Mouse (Mus musculus) intestine, embryonic 14.5 days (tissue): ENCODE data around the gene Tubgcp3. TPM values are rescaled to one million over a fixed set of nuclear protein-coding genes. Genes with fewer than 3 reads are reported as not detected.

Source experiments
- ATAC-seq: fragments of 200-750 bp; cut with Nextera tagmentation; replicated peaks from 2 replicates; pipeline ENCODE4 v1.8.0; 2017; ENCODE audit warnings: low read depth, moderate number of reproducible peaks, moderate TSS enrichment, moderate library complexity; ENCODE audit not compliant: low FRiP score, low TSS enrichment
- DNase-seq: peaks from one replicate; pipeline ENCODE4 v3.0.0-alpha.2; 2018; ENCODE audit warnings: low spot score
- H3K27ac ChIP-seq: fragments of 300-500 bp; sonication (generic); 2 replicates; pipeline ENCODE4 v1.5.1; 2014; ENCODE audit warnings: low read depth, mild to moderate bottlenecking, control low read depth
- H3K27me3 ChIP-seq: fragments of 300-500 bp; sonication (generic); replicated peaks from 2 replicates; pipeline ENCODE4 v1.6.1; 2014; ENCODE audit warnings: low read length, control low read depth; ENCODE audit not compliant: control insufficient read depth, insufficient read depth
- H3K36me3 ChIP-seq: fragments of 300-500 bp; sonication (generic); 2 replicates; pipeline ENCODE4 v1.6.1; 2014; ENCODE audit warnings: low read length, control low read depth; ENCODE audit not compliant: control insufficient read depth, insufficient read depth
- H3K4me1 ChIP-seq: fragments of 300-500 bp; sonication (generic); replicated peaks from 2 replicates; pipeline ENCODE4 v1.6.1; 2014; ENCODE audit warnings: low read length, control low read depth, mixed read lengths; ENCODE audit not compliant: control insufficient read depth, insufficient read depth
- H3K4me2 ChIP-seq: fragments of 300-500 bp; sonication (generic); 2 replicates; pipeline ENCODE4 v1.6.1; 2014; ENCODE audit warnings: low read length
- H3K4me3 ChIP-seq: fragments of 300-500 bp; sonication (generic); 2 replicates; pipeline ENCODE4 v1.5.1; 2014; ENCODE audit warnings: low read depth, low read length, control low read depth, mixed read lengths
- H3K9ac ChIP-seq: fragments of 300-500 bp; sonication (generic); 2 replicates; pipeline ENCODE4 v1.6.1; 2014; ENCODE audit warnings: mild to moderate bottlenecking, low read length
- H3K9me3 ChIP-seq: fragments of 300-500 bp; sonication (generic); 2 replicates; pipeline ENCODE4 v1.6.1; 2016; ENCODE audit warnings: low read length, control low read depth; ENCODE audit not compliant: control insufficient read depth
- WGBS: fragments of 180-500 bp; shearing (Covaris S2); extraction: QIAGEN DNeasy Blood & Tissue Kit; methylation state at CpG from one replicate; pipeline ENCODE4 v1.1.7; 2014; 5-methylcytosine and 5-hydroxymethylcytosine counted together
- polyA plus RNA-seq: library from polyadenylated mRNA; unstranded; fragments of >200 nt; fragmentation: Nextera tagmentation; extraction: Ambion mirVana; gene quantifications from 2 replicates; pipeline ENCODE4 v1.2.1, GENCODE M21; 2014

The Tubgcp3 gene
- polyA plus RNA-seq, 1 experiment from 2014 or later: 49.9 TPM

GRCm38 (mm10) chr8:12650495-12650894, 21.6 kb downstream of the Tubgcp3 start:
- ATAC-seq: no peak
- WGBS: 51% methylated on average over 4 of the region's 4 CpGs
- no peak overlapping the region for H3K4me2 ChIP-seq

GRCm38 (mm10) chr8:12648951-12649350, 23.1 kb downstream of the Tubgcp3 start:
- H3K4me3 ChIP-seq: no peak overlapping the region
- no peaks in the 10 kb centered on the region for H3K9me3 ChIP-seq
- no peaks in the 10 kb centered on the region for H3K27me3 ChIP-seq
- H3K27ac ChIP-seq: no peak overlapping the region
- H3K36me3 ChIP-seq: peaks cover 80% of the 10 kb centered on the region
- H3K9ac ChIP-seq: no peak overlapping the region
- ATAC-seq (no peak), DNase-seq (no peak)
- 86% methylated on average over 4 of the region's 4 CpGs for WGBS
- no peak overlapping the region for H3K4me2 ChIP-seq
- H3K4me1 ChIP-seq: no peaks in the 10 kb centered on the region

More at GRCm38 (mm10) chr8:12650495-12650894, 21.6 kb downstream of the Tubgcp3 start:
- Histone ChIP-seq H3K27me3 (no peaks in the 10 kb centered on the region), H3K4me1 (no peaks in the 10 kb centered on the region), H3K36me3 (peaks cover 83% of the 10 kb centered on the region), H3K27ac (no peak overlapping the region), H3K9ac (no peak overlapping the region), H3K4me3 (no peak overlapping the region), H3K9me3 (no peaks in the 10 kb centered on the region)
- DNase-seq: no peak

GRCm38 (mm10) chr8:12646536-12646935, 25.5 kb downstream of the Tubgcp3 start:
- DNase-seq (no peak), ATAC-seq (no peak)
- no peaks in the 10 kb centered on the region for H3K27me3 ChIP-seq
- no peak overlapping the region for H3K27ac ChIP-seq
- H3K9ac ChIP-seq: no peak overlapping the region
- no peaks in the 10 kb centered on the region for H3K4me1 ChIP-seq
- WGBS: 62% methylated on average over 4 of the region's 4 CpGs
- H3K36me3 ChIP-seq: peaks cover 67% of the 10 kb centered on the region
- H3K4me2 ChIP-seq: no peak overlapping the region
- no peaks in the 10 kb centered on the region for H3K9me3 ChIP-seq
- H3K4me3 ChIP-seq: no peak overlapping the region

GRCm38 (mm10) chr8:12644894-12645293, 27.2 kb downstream of the Tubgcp3 start:
- Histone ChIP-seq H3K4me1 (no peaks in the 10 kb centered on the region), H3K4me3 (no peak overlapping the region), H3K9ac (no peak overlapping the region), H3K36me3 (peaks cover 69% of the 10 kb centered on the region), H3K9me3 (no peaks in the 10 kb centered on the region), H3K27me3 (no peaks in the 10 kb centered on the region), H3K27ac (no peak overlapping the region), H3K4me2 (no peak overlapping the region)
- no peak for DNase-seq
- no peak for ATAC-seq
- WGBS: 69% methylated on average over 7 of the region's 7 CpGs

GRCm38 (mm10) chr8:12644341-12644740, 27.7 kb downstream of the Tubgcp3 start:
- H3K27ac ChIP-seq: no peak overlapping the region
- no peaks in the 10 kb centered on the region for H3K27me3 ChIP-seq
- no peaks in the 10 kb centered on the region for H3K4me1 ChIP-seq
- DNase-seq: no peak
- no peak for ATAC-seq
- H3K4me2 ChIP-seq: no peak overlapping the region
- no peaks in the 10 kb centered on the region for H3K9me3 ChIP-seq
- H3K9ac ChIP-seq: no peak overlapping the region
- 88% methylated on average over 8 of the region's 8 CpGs for WGBS
- H3K4me3 ChIP-seq: no peak overlapping the region
- peaks cover 69% of the 10 kb centered on the region for H3K36me3 ChIP-seq

- 94% methylated on average over 6 of the region's 6 CpGs for WGBS
Measured at GRCm38 (mm10) chr8:12641527-12641926, 30.5 kb downstream of the Tubgcp3 start.

GRCm38 (mm10) chr8:12638446-12638845, 33.6 kb downstream of the Tubgcp3 start:
- H3K36me3 ChIP-seq: peaks cover 77% of the 10 kb centered on the region
- whole genome bisulfite sequencing: 88% methylated on average over 11 of the region's 11 CpGs
- H3K9ac ChIP-seq: no peak overlapping the region
- no peak overlapping the region for H3K4me3 ChIP-seq
- H3K4me1 ChIP-seq: no peaks in the 10 kb centered on the region
- no peaks in the 10 kb centered on the region for H3K27me3 ChIP-seq
- H3K9me3 ChIP-seq: no peaks in the 10 kb centered on the region
- H3K27ac ChIP-seq: no peak overlapping the region
- ATAC-seq (no peak), DNase-seq (no peak)
- no peak overlapping the region for H3K4me2 ChIP-seq

More at GRCm38 (mm10) chr8:12641527-12641926, 30.5 kb downstream of the Tubgcp3 start:
- Histone ChIP-seq H3K4me1 (no peaks in the 10 kb centered on the region), H3K4me3 (no peak overlapping the region), H3K36me3 (peaks cover 68% of the 10 kb centered on the region), H3K4me2 (no peak overlapping the region), H3K27me3 (no peaks in the 10 kb centered on the region), H3K9ac (no peak overlapping the region), H3K9me3 (no peaks in the 10 kb centered on the region), H3K27ac (no peak overlapping the region)
- DNase-seq: no peak
- ATAC-seq: no peak

- H3K9ac ChIP-seq: no peak overlapping the region
- H3K9me3 ChIP-seq: no peaks in the 10 kb centered on the region
- H3K27me3 ChIP-seq: no peaks in the 10 kb centered on the region
- ATAC-seq (no peak), DNase-seq (no peak)
- no peak overlapping the region for H3K4me3 ChIP-seq
- no peak overlapping the region for H3K4me2 ChIP-seq
- no peak overlapping the region for H3K27ac ChIP-seq
- H3K36me3 ChIP-seq: peaks cover 81% of the 10 kb centered on the region
- 84% methylated on average over 2 of the region's 2 CpGs for WGBS
- no peaks in the 10 kb centered on the region for H3K4me1 ChIP-seq
Measured at GRCm38 (mm10) chr8:12635366-12635765, 36.7 kb downstream of the Tubgcp3 start.

- Histone ChIP-seq H3K36me3 (peaks cover 67% of the 10 kb centered on the region), H3K4me3 (no peak overlapping the region), H3K27ac (no peak overlapping the region), H3K4me1 (no peaks in the 10 kb centered on the region), H3K4me2 (no peak overlapping the region), H3K27me3 (no peaks in the 10 kb centered on the region), H3K9ac (no peak overlapping the region), H3K9me3 (no peaks in the 10 kb centered on the region)
- DNase-seq (peak; percentile 69), ATAC-seq (peak; percentile 64; the same call in 1 of the 2 replicates)
- 32% methylated on average over 3 of the region's 3 CpGs for WGBS
Measured at GRCm38 (mm10) chr8:12629079-12629478, 43.0 kb downstream of the Tubgcp3 start.
